Mouse (Mus musculus) megakaryocyte, embryonic 14.5 days (primary cell): ENCODE results near the gene Ypel3. TPM values are rescaled to one million over a fixed set of nuclear protein-coding genes. Genes with fewer than 3 reads are reported as not detected.
"Not testable (repeated sequence)": the region's sequence is repeated elsewhere in the genome, so short reads cannot be mapped to it uniquely, and the experiment has no call there.

Experiments used
- H3K27me3 ChIP-seq: replicated peaks from 2 replicates; pipeline ENCODE3; 2012; ENCODE audit warnings: inconsistent platforms
- H3K36me3 ChIP-seq: replicated peaks from 2 replicates; pipeline ENCODE3; 2012; ENCODE audit warnings: low read length, inconsistent platforms, mixed read lengths
- H3K4me1 ChIP-seq: 2 replicates; pipeline ENCODE4 v1.6.1; 2012; ENCODE audit warnings: inconsistent platforms
- H3K4me3 ChIP-seq: replicated peaks from 2 replicates; pipeline ENCODE3; 2012; ENCODE audit warnings: moderate library complexity, mild to moderate bottlenecking, inconsistent platforms
- H3K9me3 ChIP-seq: 2 replicates; pipeline ENCODE4 v1.6.1; 2012; ENCODE audit warnings: inconsistent platforms
- FLI1 ChIP-seq: IDR thresholded peaks from 2 replicates; pipeline ENCODE4 v1.6.1; 2012; ENCODE audit warnings: low read length, inconsistent platforms, mixed read lengths
- GATA1 ChIP-seq: IDR thresholded peaks from 3 replicates; pipeline ENCODE4 v1.6.1; 2012; ENCODE audit warnings: mixed read lengths, low read length, inconsistent platforms, borderline replicate concordance
- polyA plus RNA-seq: library from polyadenylated mRNA; stranded (reverse); fragments of >175 nt; gene quantifications from 2 replicates; pipeline ENCODE4 v1.2.3, GENCODE M21; 2012; ENCODE audit warnings: low replicate concordance; ENCODE audit not compliant: insufficient read depth

Gene Ypel3
- 284 and 689 TPM in 2 replicates for polyA plus RNA-seq

DNA sequence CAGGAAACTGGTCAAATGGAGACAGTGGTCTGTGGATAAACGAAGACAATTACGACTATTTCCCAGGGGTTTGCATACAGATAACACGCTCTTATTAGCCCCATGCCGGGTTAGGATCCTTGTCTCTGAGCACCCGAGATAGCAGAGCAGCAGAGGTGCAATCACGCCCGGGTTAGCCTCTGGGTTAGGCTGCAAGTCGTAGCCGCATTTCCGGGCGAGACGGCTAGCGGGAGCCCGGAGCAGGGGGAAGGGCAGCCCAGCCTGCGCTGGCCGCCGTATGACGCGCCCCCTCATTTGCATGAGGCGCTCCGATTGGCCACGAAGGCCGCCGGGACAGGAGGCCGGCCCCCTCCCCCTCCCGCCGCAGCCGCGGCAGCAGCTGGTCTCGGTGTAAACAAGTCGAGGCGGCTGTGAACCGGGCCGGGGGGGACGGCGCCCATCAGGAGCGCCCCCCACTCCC is at the start of gene Ypel3:
TSS of gene Ypel3 (plus strand) at position 358 of the 460 bp plus-strand sequence.
- H3K27me3 ChIP-seq: no peaks in the 10 kb centered on the region
- peaks cover 75% of the 10 kb centered on the region for H3K36me3 ChIP-seq
- H3K4me1 ChIP-seq: peaks cover 89% of the 10 kb centered on the region
- H3K9me3 ChIP-seq: no peaks in the 10 kb centered on the region
- TF ChIP-seq GATA1 (no peak), FLI1 (no peak)
- peak within 1 kb of the TSS; percentile 94 for H3K4me3 ChIP-seq

DNA sequence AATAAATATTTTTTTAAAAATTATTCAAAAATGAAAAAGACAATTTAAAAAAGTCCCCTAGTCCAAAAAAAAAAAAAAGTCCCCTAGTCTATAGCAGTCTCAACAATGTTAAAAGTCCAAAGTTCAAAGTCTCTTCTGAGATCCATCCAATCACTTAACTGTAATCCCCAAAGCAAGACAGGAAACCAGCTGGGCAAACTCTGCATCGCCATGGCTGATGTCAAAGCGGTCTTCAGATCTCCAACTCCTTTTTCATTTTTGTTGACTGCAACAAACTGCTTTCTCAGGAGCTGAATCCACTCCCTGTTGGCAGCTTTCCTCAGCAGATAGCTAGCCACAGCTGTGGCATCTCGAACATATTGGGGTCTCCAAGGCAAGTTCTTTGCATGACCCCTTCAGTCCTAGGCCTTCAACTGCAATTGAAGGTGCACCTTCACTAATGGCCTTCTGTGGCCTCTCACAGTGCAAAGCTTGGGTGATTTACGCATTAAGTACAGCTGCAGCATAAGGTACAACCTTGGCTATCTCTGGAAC is 46.4 kb upstream of the Ypel3 start:
- not testable (repeated sequence) for H3K27me3 ChIP-seq, H3K4me3 ChIP-seq, H3K9me3 ChIP-seq, H3K36me3 ChIP-seq
- H3K4me1 ChIP-seq: peaks cover 15% of the 10 kb centered on the region

DNA sequence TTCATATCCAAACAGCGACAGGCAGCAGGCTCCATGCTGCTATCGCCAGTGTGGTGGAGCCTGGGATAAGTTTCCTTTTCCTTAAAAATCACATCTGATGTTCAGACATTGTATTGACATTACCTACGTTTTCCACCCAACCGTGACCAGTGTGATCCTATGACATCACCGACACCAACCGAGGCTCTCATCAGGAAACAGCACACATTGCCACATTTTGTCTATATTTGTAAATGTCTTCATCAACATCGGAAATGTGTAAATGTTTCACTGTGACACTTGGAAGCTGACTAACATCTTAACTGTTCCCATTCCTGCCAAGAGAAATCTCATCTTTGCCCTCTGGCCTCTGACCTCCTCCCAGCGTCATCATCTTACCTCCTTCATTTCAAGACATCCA is 40.6 kb upstream of the Ypel3 start:
- no peaks in the 10 kb centered on the region for H3K9me3 ChIP-seq
- H3K36me3 ChIP-seq: no peaks in the 10 kb centered on the region
- TF ChIP-seq GATA1 (no peak), FLI1 (no peak)
- no peak overlapping the region for H3K4me3 ChIP-seq
- peaks cover 24% of the 10 kb centered on the region for H3K27me3 ChIP-seq
- peaks cover 7% of the 10 kb centered on the region; the same call in 1 of the 2 replicates for H3K4me1 ChIP-seq

DNA sequence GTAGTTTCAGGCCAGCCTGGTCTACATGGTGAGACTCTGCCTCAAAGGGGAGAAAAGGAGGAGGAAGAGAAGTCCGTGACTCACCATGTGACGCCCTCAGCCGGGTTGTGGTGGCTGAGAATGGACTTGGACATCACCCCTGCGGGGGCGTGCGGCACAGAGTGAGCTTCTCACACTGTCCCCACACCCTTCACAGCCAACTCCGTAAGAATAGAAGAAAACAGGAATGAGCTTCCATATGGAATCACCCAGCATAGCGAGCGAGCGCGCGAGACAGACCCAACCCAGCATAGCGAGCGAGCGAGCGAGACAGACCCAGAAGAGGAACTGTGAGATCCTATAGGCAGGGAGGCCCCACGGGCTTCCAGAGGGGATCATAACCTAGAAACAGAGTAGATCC is 37.2 kb upstream of the Ypel3 start:
- no peaks in the 10 kb centered on the region for H3K9me3 ChIP-seq
- TF ChIP-seq GATA1 (no peak), FLI1 (no peak)
- H3K27me3 ChIP-seq: peaks cover 25% of the 10 kb centered on the region
- H3K4me1 ChIP-seq: peaks cover 9% of the 10 kb centered on the region; the same call in 1 of the 2 replicates
- H3K4me3 ChIP-seq: no peak overlapping the region
- no peaks in the 10 kb centered on the region for H3K36me3 ChIP-seq

DNA sequence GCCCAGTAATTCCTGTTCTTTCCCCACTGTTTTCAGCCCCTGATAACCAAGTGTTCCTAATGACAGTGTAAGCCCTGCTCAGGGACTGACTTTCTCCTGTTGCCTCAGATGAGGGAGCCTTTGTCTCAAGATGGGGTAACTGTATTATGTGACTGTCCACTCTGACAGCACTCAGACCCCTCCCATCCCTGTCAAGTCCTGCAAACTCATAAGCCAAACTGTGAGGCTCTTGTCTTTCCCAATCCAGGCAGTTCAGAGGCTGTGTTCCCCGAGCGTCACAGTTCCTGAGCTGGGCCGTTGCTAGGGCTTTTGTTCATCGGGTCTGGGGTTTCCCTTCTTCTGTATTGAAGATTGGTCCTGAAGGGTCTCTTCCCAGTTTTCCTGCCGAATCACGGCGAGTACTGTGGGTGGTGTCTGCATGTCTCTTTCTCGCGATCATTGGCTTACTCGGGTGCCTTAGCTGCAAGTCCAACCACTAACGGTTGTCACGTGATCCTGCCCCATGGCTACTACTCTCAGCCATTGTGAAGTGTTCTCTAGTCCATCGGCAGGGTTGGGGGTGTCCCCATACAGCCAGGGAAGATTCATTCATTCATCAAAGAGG is 36.5 kb upstream of the Ypel3 start:
- peaks cover 9% of the 10 kb centered on the region; the same call in 1 of the 2 replicates for H3K4me1 ChIP-seq
- H3K27me3 ChIP-seq: peaks cover 23% of the 10 kb centered on the region
- H3K9me3 ChIP-seq: no peaks in the 10 kb centered on the region
- H3K36me3 ChIP-seq: no peaks in the 10 kb centered on the region
- TF ChIP-seq GATA1: no peak
- no peak for TF ChIP-seq FLI1
- H3K4me3 ChIP-seq: no peak overlapping the region

DNA sequence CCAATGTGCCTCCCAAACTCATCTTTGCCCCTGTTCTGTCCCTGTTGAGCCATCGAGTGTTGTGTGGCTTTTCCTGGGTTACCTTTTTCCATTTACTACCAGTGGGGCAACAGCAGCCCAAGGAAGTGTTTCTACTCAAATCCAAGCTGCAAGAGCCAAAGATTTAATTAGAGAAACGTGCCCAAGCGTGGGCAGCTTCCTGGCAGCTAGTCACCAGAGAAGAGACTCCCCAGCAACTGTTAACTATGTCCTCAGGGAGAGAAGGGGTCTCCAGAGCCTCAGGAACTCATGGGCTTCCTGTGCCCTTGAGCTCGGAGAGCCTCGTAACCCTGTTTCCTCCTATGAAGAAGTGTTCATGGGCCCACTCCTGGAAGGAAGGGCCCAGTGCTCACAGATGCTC is 35.8 kb upstream of the Ypel3 start:
- no peaks in the 10 kb centered on the region for H3K36me3 ChIP-seq
- no peak overlapping the region for H3K4me3 ChIP-seq
- no peaks in the 10 kb centered on the region for H3K9me3 ChIP-seq
- TF ChIP-seq GATA1: no peak
- TF ChIP-seq FLI1: no peak
- peaks cover 10% of the 10 kb centered on the region for H3K4me1 ChIP-seq
- peaks cover 21% of the 10 kb centered on the region for H3K27me3 ChIP-seq

DNA sequence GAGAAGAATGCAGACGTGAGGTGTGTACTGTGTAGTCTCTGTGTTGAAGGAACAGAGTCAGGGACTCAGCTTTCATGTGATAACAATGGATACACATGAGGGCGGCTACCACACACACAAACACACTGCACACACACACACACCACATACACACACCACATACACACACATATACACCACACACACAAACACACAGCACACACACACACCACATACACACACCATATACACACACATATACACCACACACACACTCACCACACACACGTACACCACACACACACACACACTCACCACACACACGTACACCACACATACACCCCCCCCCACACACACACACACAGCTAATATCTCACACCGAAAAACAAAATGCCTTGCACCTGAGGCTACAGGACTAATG is 35.3 kb upstream of the Ypel3 start:
- Histone ChIP-seq H3K4me3 (no peak overlapping the region), H3K4me1 (peaks cover 15% of the 10 kb centered on the region)

DNA sequence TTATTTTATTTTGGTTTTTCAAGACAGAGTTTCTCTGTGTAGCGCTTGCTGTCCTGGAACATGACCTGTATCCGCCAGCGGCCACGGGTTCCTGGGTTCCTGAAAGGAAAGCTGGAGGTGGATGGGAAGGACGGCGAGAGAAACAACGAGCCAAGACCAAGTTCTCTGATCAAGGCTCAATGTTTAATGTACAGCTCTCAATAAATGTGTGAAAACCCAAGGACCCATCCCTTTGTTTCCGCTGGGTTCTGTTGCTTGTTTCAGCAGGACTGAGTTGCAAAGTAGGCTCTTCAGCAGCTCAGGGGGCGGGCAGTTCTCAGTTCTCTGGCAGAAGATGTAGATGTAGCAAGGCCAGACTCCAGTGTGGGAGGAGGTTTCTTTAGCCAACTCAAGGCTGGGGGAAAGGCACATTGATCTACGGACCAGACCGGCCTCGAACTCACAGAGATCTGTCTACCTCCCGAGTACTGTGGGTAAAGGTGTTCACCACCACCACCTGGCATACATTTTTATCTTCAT is 34.7 kb upstream of the Ypel3 start:
- Histone ChIP-seq H3K27me3 (peaks cover 20% of the 10 kb centered on the region), H3K4me1 (peaks cover 21% of the 10 kb centered on the region), H3K9me3 (no peaks in the 10 kb centered on the region), H3K4me3 (no peak overlapping the region), H3K36me3 (no peaks in the 10 kb centered on the region)
- TF ChIP-seq GATA1 (no peak), FLI1 (no peak)

More for the DNA sequence above, 35.3 kb upstream of the Ypel3 start:
- Histone ChIP-seq H3K27me3 (peaks cover 20% of the 10 kb centered on the region), H3K9me3 (no peaks in the 10 kb centered on the region), H3K36me3 (no peaks in the 10 kb centered on the region)
- TF ChIP-seq FLI1 (no peak), GATA1 (no peak)

DNA sequence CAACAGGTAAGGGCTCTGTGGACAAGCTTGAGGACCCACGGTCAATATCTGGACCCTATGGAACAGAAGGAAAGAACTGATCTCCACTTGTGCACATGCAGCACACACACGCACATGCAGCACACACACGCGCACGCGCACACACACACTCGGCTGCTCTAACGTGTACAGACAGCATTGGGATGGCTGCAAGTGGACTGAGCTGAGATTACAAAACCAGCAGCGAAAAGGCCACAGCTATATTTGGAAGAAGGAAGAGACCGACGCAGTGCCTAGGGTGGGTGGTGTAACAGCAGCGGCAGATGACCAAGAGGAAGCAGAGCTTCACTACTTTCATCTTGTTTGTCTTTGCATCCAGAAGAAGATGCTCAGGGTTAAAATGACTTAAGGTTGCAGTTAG is 30.7 kb upstream of the Ypel3 start:
- no peaks in the 10 kb centered on the region for H3K36me3 ChIP-seq
- peak overlapping the region; percentile 82 for H3K4me3 ChIP-seq
- H3K27me3 ChIP-seq: peaks cover 4% of the 10 kb centered on the region
- no peaks in the 10 kb centered on the region for H3K9me3 ChIP-seq
- H3K4me1 ChIP-seq: peaks cover 24% of the 10 kb centered on the region
- TF ChIP-seq FLI1 (no peak), GATA1 (no peak)

DNA sequence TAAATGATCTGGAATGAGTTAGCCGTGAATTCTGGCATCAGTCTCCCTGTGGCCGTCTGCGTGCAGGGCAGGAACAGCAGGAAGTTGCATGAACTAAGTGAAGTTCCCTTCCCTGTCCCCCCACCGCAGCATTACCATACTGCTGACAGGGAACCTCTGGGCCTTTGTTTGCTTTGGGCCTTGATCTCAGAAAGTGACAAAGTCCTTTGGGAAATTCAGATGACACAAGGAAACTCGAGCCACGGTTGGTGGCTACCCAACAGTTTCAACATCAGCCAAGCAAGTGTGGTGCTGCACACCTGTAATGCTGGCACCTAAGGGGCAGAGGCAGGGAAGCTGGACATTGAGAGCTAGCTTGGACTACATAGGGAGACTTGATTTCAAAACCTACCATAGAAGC is 30.0 kb upstream of the Ypel3 start:
- H3K9me3 ChIP-seq: no peaks in the 10 kb centered on the region
- H3K4me3 ChIP-seq: peak overlapping the region; percentile 82
- H3K4me1 ChIP-seq: peaks cover 21% of the 10 kb centered on the region
- peaks cover 1% of the 10 kb centered on the region for H3K27me3 ChIP-seq
- TF ChIP-seq FLI1: no peak
- TF ChIP-seq GATA1: no peak
- H3K36me3 ChIP-seq: no peaks in the 10 kb centered on the region

DNA sequence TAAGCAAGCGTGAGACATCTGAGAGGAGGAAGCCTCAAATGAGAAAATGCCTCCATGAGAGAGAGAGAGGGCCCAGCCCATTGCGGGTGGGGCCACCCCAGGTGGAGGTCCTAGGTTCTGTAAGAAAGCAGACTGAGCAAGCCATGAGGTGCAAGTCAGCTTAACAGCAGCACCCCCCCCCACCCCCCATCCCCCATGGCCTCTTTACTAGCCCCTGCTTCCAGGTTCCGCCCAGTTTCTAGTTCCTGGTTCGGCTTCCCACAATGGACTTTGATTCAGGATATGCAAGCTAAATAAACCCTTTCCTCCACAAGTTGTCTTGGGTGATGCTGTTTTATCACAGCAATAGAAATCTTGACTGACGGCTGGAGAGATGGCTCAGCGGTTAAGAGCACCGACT is 27.9 kb upstream of the Ypel3 start:
- H3K4me1 ChIP-seq: peaks cover 21% of the 10 kb centered on the region
- H3K27me3 ChIP-seq: peaks cover 3% of the 10 kb centered on the region
- no peak overlapping the region for H3K4me3 ChIP-seq
- H3K9me3 ChIP-seq: peaks cover 5% of the 10 kb centered on the region
- TF ChIP-seq FLI1: no peak
- no peak for TF ChIP-seq GATA1
- no peaks in the 10 kb centered on the region for H3K36me3 ChIP-seq
